Mouse (Mus musculus) ES-E14 (cell line): ENCODE data around the gene Polr3b. TPM values are rescaled to one million over a fixed set of nuclear protein-coding genes. Genes with fewer than 3 reads are reported as not detected.

Experiments
- DNase-seq: peaks from one replicate; pipeline ENCODE4 v3.0.0-alpha.2; 2013; ENCODE audit warnings: low read depth, low spot score
- H3K27ac ChIP-seq: 2 replicates; pipeline ENCODE4 v1.5.1; 2012; ENCODE audit warnings: low read depth, mild to moderate bottlenecking, low read length, moderate library complexity, mixed read lengths; ENCODE audit not compliant: poor library complexity, insufficient read depth, severe bottlenecking
- H3K36me3 ChIP-seq: 2 replicates; pipeline ENCODE4 v1.6.1; 2012; ENCODE audit warnings: mild to moderate bottlenecking, low read length, moderate library complexity, mixed read lengths; ENCODE audit not compliant: control insufficient read depth, poor library complexity, insufficient read depth, severe bottlenecking
- H3K4me1 ChIP-seq, 2 experiments: fragments of 150-350 bp in 1 of 2; sonication (generic) in 1 of 2; 2 replicates each; pipeline ENCODE4 v1.6.1; 2012; ENCODE audit warnings: low read length in 2 of 2, mild to moderate bottlenecking in 1 of 2, mixed read lengths in 1 of 2; ENCODE audit not compliant: control insufficient read depth in 2 of 2, insufficient read depth in 2 of 2, poor library complexity in 1 of 2
- H3K4me3 ChIP-seq, 2 experiments: fragments of 150-350 bp in 1 of 2; sonication (generic) in 1 of 2; 2 replicates each; pipeline ENCODE4 v1.5.1; 2012; ENCODE audit warnings: low read length in 2 of 2, low read depth in 1 of 2, mild to moderate bottlenecking in 1 of 2, mixed read lengths in 1 of 2; ENCODE audit not compliant: insufficient read depth in 1 of 2, poor library complexity in 1 of 2, severe bottlenecking in 1 of 2
- H3K9ac ChIP-seq: 2 replicates; pipeline ENCODE4 v1.6.1; 2012; ENCODE audit warnings: low read depth, mild to moderate bottlenecking, low read length, mixed read lengths; ENCODE audit not compliant: poor library complexity, insufficient read depth, severe bottlenecking
- H3K9me3 ChIP-seq: fragments of 150-350 bp; sonication (generic); 2 replicates; pipeline ENCODE4 v1.6.1; 2012; ENCODE audit warnings: low read depth, mild to moderate bottlenecking, low read length; ENCODE audit not compliant: control insufficient read depth, insufficient read depth
- CHD2 ChIP-seq: IDR thresholded peaks from 2 replicates; pipeline ENCODE4 v1.6.1; 2014; ENCODE audit warnings: mild to moderate bottlenecking, low read depth, low read length, inconsistent platforms
- HCFC1 ChIP-seq: IDR thresholded peaks from 2 replicates; pipeline ENCODE4 v1.6.1; 2012; ENCODE audit warnings: low read length, inconsistent platforms, borderline replicate concordance; ENCODE audit not compliant: insufficient read depth
- MAFK ChIP-seq: IDR thresholded peaks from 2 replicates; pipeline ENCODE4 v1.6.1; 2014; ENCODE audit warnings: mild to moderate bottlenecking, low read depth, low read length, inconsistent platforms; ENCODE audit not compliant: insufficient read depth
- ZC3H11A ChIP-seq: IDR thresholded peaks from 2 replicates; pipeline ENCODE4 v1.6.1; 2012; ENCODE audit warnings: low read depth, mild to moderate bottlenecking, inconsistent platforms, low read length, borderline replicate concordance
- ZNF384 ChIP-seq: IDR thresholded peaks from 2 replicates; pipeline ENCODE4 v1.6.1; 2012; ENCODE audit warnings: low read depth, low read length, inconsistent platforms
- in situ Hi-C, 2 experiments: fragments of 600-800 bp; cut with MboI; formaldehyde crosslinking; loops; one replicate each; pipeline ENCODE4 v1.15.1; 2025; ENCODE audit warnings: low sequenced_read_pairs in 2 of 2, inconsistent platforms in 1 of 2; ENCODE audit not compliant: unreplicated experiment in 2 of 2
- total RNA-seq: library from RNA; depleted of rRNA; stranded (reverse); fragments of 300-350 nt; gene quantifications from 2 replicates; pipeline ENCODE4 v1.2.3, GENCODE M21; 2012

Polr3b gene
- total RNA-seq, 1 experiment, result 29.2 TPM

- Histone ChIP-seq H3K4me1 (peaks cover 3 to 11% of the 10 kb centered on the region in 2 experiments; a peak in 3 of 4 replicates), H3K4me3 (no peak overlapping the region), H3K36me3 (peaks cover 28% of the 10 kb centered on the region), H3K9ac (no peak overlapping the region), H3K9me3 (no peaks in the 10 kb centered on the region), H3K27ac (no peak overlapping the region; the same call in 1 of the 2 replicates)
- DNase-seq, result no peak
- TF ChIP-seq MAFK, result no peak
- TF ChIP-seq ZC3H11A, result no peak
- no peak for TF ChIP-seq HCFC1
- no peak for TF ChIP-seq CHD2
- TF ChIP-seq ZNF384, result no peak
- in situ Hi-C loops, result no loop called here
Measured at GRCm38 (mm10) chr10:84711479-84711878, 89.4 kb downstream of the Polr3b start.

DNA sequence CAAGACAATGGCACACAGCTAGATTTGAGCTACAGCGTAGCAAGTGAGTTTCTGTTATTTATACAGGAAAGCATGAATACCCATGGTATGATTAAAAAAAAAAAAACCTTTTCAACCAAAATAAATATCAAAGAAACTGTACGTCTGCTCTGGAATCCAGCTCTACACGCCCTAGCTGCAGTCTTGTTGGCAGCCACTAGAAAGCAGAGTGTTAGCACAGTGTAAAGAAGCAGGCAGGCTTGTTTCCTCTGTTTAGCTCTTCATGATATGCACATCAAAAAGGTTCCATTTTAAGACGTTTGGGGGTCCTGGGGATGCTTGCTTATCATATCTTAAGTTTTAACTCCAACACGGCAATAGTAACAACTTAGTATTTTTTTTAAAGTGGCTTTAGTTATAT lies 89.8 kb downstream of the Polr3b start:
- Histone ChIP-seq H3K27ac (no peak overlapping the region), H3K4me1 (peaks cover 2 to 11% of the 10 kb centered on the region in 2 experiments; a peak in 3 of 4 replicates), H3K4me3 (no peak overlapping the region), H3K9ac (no peak overlapping the region), H3K9me3 (no peaks in the 10 kb centered on the region), H3K36me3 (peaks cover 32% of the 10 kb centered on the region)
- no peak for DNase-seq
- TF ChIP-seq MAFK, result no peak
- TF ChIP-seq ZNF384, result no peak
- TF ChIP-seq ZC3H11A, result no peak
- TF ChIP-seq CHD2, result no peak
- no peak for TF ChIP-seq HCFC1
- in situ Hi-C loops, result no loop called here

- Histone ChIP-seq H3K9ac (no peak overlapping the region), H3K36me3 (peaks cover 33% of the 10 kb centered on the region), H3K4me3 (no peak overlapping the region), H3K4me1 (peaks cover 0 to 8% of the 10 kb centered on the region in 2 experiments; a peak in 3 of 4 replicates), H3K27ac (no peak overlapping the region), H3K9me3 (no peaks in the 10 kb centered on the region)
- DNase-seq, result no peak
- in situ Hi-C loops, result no loop called here
- no peak for TF ChIP-seq ZC3H11A
- TF ChIP-seq MAFK, result no peak
- TF ChIP-seq HCFC1, result no peak
- TF ChIP-seq CHD2, result no peak
- no peak for TF ChIP-seq ZNF384
Measured at GRCm38 (mm10) chr10:84712532-84712931, 90.4 kb downstream of the Polr3b start.

DNA sequence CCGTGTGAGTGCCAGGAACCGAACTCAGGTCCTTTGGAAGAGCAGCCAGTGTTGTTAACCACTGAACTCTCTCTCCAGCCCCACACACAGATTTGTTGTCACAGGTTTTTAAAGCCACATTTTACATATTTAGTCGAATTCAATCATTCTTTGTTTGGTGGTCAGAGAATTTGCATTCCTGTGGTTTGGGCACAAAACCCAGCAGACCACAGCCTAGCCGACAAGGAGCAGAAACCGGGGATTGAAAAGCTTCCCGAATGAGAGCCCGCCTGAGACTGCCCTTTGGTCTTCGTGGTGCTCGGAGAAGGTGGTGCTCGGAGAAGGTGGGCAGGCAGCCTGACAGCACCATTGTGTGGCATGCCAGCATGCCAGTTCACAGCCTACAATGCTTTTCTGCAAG lies 91.0 kb downstream of the Polr3b start:
- in situ Hi-C loops, result no loop called here
- no peak for TF ChIP-seq HCFC1
- no peak for TF ChIP-seq ZNF384
- no peak for TF ChIP-seq MAFK
- no peak for TF ChIP-seq CHD2
- TF ChIP-seq ZC3H11A, result no peak
- Histone ChIP-seq H3K36me3 (peaks cover 34% of the 10 kb centered on the region), H3K4me1 (peaks cover 0 to 8% of the 10 kb centered on the region in 2 experiments; a peak in 2 of 4 replicates), H3K27ac (no peak overlapping the region), H3K9ac (no peak overlapping the region), H3K4me3 (no peak overlapping the region), H3K9me3 (no peaks in the 10 kb centered on the region)
- DNase-seq, result no peak

- Histone ChIP-seq H3K27ac (no peak overlapping the region), H3K4me1 (no peaks in the 10 kb centered on the region; a peak in 1 of 4 replicates), H3K9ac (no peak overlapping the region), H3K36me3 (peaks cover 34% of the 10 kb centered on the region), H3K9me3 (no peaks in the 10 kb centered on the region), H3K4me3 (no peak overlapping the region)
- in situ Hi-C loops, result no loop called here
- TF ChIP-seq ZNF384, result no peak
- TF ChIP-seq ZC3H11A, result no peak
- TF ChIP-seq CHD2, result no peak
- no peak for TF ChIP-seq MAFK
- TF ChIP-seq HCFC1, result no peak
- DNase-seq, result no peak
Measured at GRCm38 (mm10) chr10:84715639-84716038, 93.5 kb downstream of the Polr3b start.
